Mouse (Mus musculus): ENCODE measurements at regions not wholly inside any gene's neighbourhood (a gene's known extent, or its start where the extent isn't known, plus 50 kb on each side); places are given as distances from the start of the nearest gene placed in this dataset.

DNA sequence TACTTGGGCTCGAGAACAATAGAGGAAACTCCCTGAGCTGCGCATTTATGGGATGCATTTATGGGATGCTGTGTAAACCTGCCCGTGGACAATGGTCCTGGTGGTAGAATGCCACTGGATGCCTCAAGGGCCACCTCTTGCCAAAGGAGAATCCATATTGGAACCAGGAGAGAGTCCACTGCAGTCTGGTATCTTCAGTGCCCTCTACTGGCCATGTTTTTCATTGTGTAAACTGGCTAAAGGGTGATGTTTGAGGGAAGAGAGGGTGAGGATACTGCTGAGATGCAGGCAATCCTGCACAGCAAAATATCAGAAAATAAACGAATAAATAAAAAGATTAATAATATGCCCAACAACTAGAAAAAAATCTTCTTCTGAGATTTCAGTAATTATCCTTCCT lies 333.5 kb downstream of the Gm826 start:
- TF ChIP-seq POLR2A (IDR thresholded peaks at IDR 0.05; ENCODE audit: low read depth, low read length) (no peak), CTCF (IDR thresholded peaks at IDR 0.05; ENCODE audit: borderline replicate concordance, insufficient read depth, low read length) (no peak)
